Mouse (Mus musculus) hindbrain, embryonic 16.5 days (tissue): ENCODE data around the gene Isoc2a. TPM values are rescaled to one million over a fixed set of nuclear protein-coding genes. Genes with fewer than 3 reads are reported as not detected.

ENCODE experiments used
- ATAC-seq: fragments of 200-750 bp; cut with Nextera tagmentation; 2 replicates; pipeline ENCODE4 v1.8.0; 2017; ENCODE audit warnings: moderate TSS enrichment, moderate library complexity
- H3K27ac ChIP-seq: fragments of 300-500 bp; sonication (generic); 2 replicates; pipeline ENCODE4 v1.5.1; 2014; ENCODE audit warnings: low read depth, mild to moderate bottlenecking, control low read depth, low read length, moderate library complexity
- H3K27me3 ChIP-seq: fragments of 300-500 bp; sonication (generic); replicated peaks from 2 replicates; pipeline ENCODE4 v1.6.1; 2014; ENCODE audit warnings: low read length; ENCODE audit not compliant: control insufficient read depth, insufficient read depth
- H3K36me3 ChIP-seq: fragments of 300-500 bp; sonication (generic); 2 replicates; pipeline ENCODE4 v1.6.1; 2014; ENCODE audit warnings: mild to moderate bottlenecking, low read length, moderate library complexity, mixed read lengths; ENCODE audit not compliant: control insufficient read depth, insufficient read depth
- H3K4me1 ChIP-seq: fragments of 300-500 bp; sonication (generic); 2 replicates; pipeline ENCODE4 v1.6.1; 2014; ENCODE audit warnings: low read depth, low read length; ENCODE audit not compliant: control insufficient read depth, insufficient read depth
- H3K4me2 ChIP-seq: fragments of 300-500 bp; sonication (generic); 2 replicates; pipeline ENCODE4 v1.6.1; 2014; ENCODE audit warnings: mild to moderate bottlenecking, low read length, control low read depth, moderate library complexity
- H3K4me3 ChIP-seq: fragments of 300-500 bp; sonication (generic); 2 replicates; pipeline ENCODE4 v1.5.1; 2014; ENCODE audit warnings: mild to moderate bottlenecking, low read length, control low read depth, moderate library complexity
- H3K9ac ChIP-seq: fragments of 300-500 bp; sonication (generic); 2 replicates; pipeline ENCODE4 v1.6.1; 2014; ENCODE audit warnings: low read depth, mild to moderate bottlenecking, control low read depth, low read length, moderate library complexity
- H3K9me3 ChIP-seq: fragments of 300-500 bp; sonication (generic); 2 replicates; pipeline ENCODE4 v1.6.1; 2014; ENCODE audit warnings: mild to moderate bottlenecking, low read length, moderate library complexity; ENCODE audit not compliant: control insufficient read depth
- WGBS: fragments of 180-500 bp; shearing (Covaris S2); extraction: QIAGEN DNeasy Blood & Tissue Kit; methylation state at CpG from one replicate; pipeline ENCODE4 v1.1.7; 2014; 5-methylcytosine and 5-hydroxymethylcytosine counted together
- polyA plus RNA-seq: library from polyadenylated mRNA; unstranded; fragments of >200 nt; fragmentation: Nextera tagmentation; extraction: Ambion mirVana; gene quantifications from 2 replicates; pipeline ENCODE4 v1.2.1, GENCODE M21; 2015

Gene Isoc2a
- polyA plus RNA-seq, 1 experiment from 2014 or later = 0.93 TPM

DNA sequence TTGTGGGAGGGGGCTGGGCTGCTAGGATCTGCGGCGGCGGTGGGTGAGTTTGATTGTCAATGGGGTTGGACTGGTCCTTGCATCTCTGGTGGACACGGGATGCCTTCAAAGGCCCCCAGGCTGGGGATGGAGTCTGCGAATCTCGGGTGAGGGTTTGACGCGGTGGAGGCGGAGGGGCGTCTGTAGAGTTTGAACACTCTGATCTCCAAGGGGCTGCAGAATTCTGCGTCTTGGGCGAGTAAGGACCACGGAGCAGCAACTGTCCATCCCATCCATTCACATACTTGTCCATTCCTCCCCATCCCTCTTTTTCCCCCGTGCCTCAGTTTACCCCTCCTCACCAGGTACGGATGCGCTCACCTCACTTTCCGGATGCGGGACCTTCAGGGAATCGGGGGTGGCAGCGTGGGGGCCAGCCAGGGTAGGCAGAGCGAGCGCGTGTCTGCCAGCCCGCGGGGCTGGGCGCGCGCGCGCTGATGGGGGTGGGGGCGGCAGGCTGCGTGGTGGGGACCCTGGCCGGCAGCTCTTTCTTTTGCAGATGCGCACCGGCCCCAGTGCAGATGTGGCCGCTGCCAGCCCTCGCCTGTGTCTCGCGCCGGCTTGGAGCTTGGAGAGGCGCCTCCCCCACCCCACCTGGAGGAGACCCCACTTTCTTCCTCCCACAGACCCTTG lies 32.6 kb upstream of the Isoc2a start, which contains the start of gene Shisa7:
Gene Shisa7 (minus strand): TSS at position 452 of the 672 bp plus-strand sequence.
- no peaks in the 10 kb centered on the region for H3K27me3 ChIP-seq
- peak; percentile 77 for ATAC-seq

DNA sequence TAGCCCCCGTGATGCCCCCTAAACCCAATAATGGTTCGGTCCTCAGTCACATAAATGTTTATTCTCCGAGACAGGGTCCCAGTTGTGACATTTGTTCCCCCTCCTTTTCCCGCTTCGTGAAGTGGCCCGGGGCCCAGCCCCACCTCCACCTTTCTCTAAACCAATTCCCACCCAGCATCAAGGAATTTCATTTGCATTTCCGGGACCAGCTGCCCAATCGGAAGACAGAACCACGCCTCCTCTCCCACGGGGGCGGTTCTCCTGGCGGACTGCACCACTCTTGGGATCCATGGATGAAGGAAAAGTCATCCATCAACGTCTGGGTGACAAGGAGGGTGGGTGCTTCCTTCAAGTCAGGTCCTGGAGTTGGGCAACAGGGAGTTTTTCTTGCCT lies 32.0 kb upstream of the Isoc2a start:
- peak overlapping the region; percentile 86 for H3K27ac ChIP-seq
- H3K9me3 ChIP-seq = no peaks in the 10 kb centered on the region
- H3K36me3 ChIP-seq = no peaks in the 10 kb centered on the region
- peak overlapping the region; percentile 64 for H3K4me3 ChIP-seq
- WGBS = 1% methylated on average over 13 of the region's 13 CpGs
- H3K4me1 ChIP-seq = peaks cover 14% of the 10 kb centered on the region
- H3K9ac ChIP-seq = peak overlapping the region; percentile 68
- no peaks in the 10 kb centered on the region for H3K27me3 ChIP-seq
- H3K4me2 ChIP-seq = peak overlapping the region; percentile 72
- ATAC-seq = peak; percentile 86

More for the DNA sequence above, 32.6 kb upstream of the Isoc2a start, which contains the start of gene Shisa7:
- H3K4me2 ChIP-seq = peak within 1 kb of the TSS; percentile 72
- no peaks in the 10 kb centered on the region for H3K36me3 ChIP-seq
- H3K9ac ChIP-seq = peak within 1 kb of the TSS; percentile 68
- peaks cover 14% of the 10 kb centered on the region for H3K4me1 ChIP-seq
- no peaks in the 10 kb centered on the region for H3K9me3 ChIP-seq
- peak within 1 kb of the TSS; percentile 64 for H3K4me3 ChIP-seq
- WGBS = under 1% methylated on average over 41 of the region's 41 CpGs
- H3K27ac ChIP-seq = peak within 1 kb of the TSS; percentile 86

DNA sequence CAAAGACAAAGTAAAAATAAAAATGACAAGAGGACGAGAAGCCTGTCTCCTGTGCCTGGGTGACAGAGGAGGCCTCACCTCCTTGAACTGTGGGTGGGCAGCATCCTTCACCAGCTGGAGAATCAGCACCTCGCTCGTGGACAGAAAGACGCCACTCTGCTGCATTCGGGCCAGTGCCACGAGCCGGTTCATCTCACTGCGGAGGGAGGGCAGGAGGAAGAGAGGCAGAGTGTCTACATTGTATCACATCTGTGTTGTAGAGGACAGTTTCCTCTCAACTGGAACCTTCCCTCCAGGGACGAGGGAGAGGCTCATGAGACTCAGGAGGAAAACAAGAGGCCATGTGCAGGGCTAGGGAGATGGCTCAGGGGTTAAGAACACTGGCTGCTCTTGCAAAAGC lies 27.6 kb upstream of the Isoc2a start:
- no peaks in the 10 kb centered on the region for H3K36me3 ChIP-seq
- WGBS = 63% methylated on average over 9 of the region's 9 CpGs
- H3K4me3 ChIP-seq = no peak overlapping the region

DNA sequence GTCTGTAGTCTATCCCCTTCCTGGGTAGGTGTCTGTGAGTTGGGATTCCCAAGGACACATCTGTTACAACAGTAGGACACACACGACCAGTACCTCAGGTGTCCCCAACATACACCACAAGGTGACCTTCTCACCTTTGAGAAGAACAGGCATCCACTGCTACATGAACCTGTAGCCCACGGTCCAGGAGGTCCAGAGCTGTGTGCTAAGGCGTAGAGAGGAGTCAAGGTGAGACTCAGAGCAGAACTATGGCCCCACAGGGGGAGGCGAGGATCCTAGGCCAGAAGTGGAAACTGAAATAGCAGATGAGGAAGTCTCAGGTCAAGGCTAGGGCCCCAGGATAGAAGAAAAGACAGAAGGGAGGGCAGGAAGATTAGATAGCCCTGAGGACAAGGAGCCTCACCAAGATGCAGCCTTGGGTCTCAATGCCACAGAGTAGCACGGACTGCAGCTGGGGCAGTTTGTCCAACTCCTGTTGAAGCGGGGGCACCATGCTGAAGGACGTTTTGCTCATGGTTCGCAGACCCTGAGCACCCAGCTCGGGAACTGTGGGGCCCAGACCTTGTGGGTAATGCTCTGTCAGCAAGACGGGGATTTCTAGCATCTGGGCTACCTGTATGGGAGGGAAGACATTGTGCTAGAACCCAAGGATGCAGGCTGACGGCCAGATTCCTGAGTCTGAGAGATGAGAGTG lies 26.2 kb upstream of the Isoc2a start:
- 81% methylated on average over 11 of the region's 11 CpGs for WGBS
- Histone ChIP-seq H3K36me3 (no peaks in the 10 kb centered on the region), H3K27me3 (no peaks in the 10 kb centered on the region), H3K9ac (no peak overlapping the region), H3K9me3 (no peaks in the 10 kb centered on the region), H3K4me3 (no peak overlapping the region), H3K4me1 (no peaks in the 10 kb centered on the region), H3K4me2 (no peak overlapping the region), H3K27ac (no peak overlapping the region)
- ATAC-seq = no peak

More for the DNA sequence above, 27.6 kb upstream of the Isoc2a start:
- H3K4me1 ChIP-seq = peaks cover 2% of the 10 kb centered on the region; the same call in 1 of the 2 replicates
- H3K27ac ChIP-seq = no peak overlapping the region
- H3K9me3 ChIP-seq = no peaks in the 10 kb centered on the region
- no peak overlapping the region for H3K9ac ChIP-seq
- no peak overlapping the region for H3K4me2 ChIP-seq
- no peak for ATAC-seq
- H3K27me3 ChIP-seq = no peaks in the 10 kb centered on the region

DNA sequence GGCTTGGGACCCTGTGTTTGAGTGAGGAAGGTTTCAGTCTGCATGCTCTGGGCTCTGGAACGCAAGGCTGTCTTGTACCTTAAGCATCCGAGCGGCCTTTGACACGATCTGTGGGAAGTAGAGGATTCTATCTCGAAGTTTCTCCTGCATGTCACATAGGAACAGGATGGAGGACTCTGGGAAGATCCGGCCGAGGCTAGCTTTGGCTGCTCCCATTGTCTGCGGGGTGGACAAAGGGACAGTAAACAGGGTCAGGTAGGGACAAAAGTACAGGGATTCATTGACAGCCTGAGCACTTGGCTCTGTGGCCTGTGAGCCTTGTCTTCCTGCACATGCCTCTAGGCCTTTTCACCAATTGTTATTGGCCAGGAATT lies 25.7 kb upstream of the Isoc2a start:
- Histone ChIP-seq H3K27me3 (no peaks in the 10 kb centered on the region), H3K27ac (no peak overlapping the region), H3K36me3 (no peaks in the 10 kb centered on the region), H3K4me1 (no peaks in the 10 kb centered on the region), H3K9me3 (no peaks in the 10 kb centered on the region), H3K4me3 (no peak overlapping the region), H3K4me2 (no peak overlapping the region), H3K9ac (no peak overlapping the region)
- ATAC-seq = no peak
- 73% methylated on average over 8 of the region's 8 CpGs for WGBS

DNA sequence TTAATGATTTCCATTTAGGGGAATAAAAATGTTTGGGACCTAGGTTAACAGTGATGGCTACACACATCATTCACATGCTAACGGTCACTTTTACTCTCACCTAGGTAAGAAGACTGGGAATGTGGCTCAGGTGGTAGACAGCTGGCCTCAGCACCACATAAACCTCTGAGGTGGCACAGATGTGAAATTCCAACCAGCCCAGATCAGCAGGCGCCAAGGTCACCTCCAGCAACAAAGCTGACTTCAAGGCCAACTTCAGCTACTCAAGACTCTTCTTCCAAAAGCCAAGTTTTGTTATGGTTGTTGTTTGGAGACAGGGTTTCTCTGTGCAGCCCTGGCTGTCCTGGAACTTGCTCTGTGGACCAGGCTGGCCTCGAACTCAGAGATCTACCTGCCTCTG lies 23.3 kb upstream of the Isoc2a start:
- no peak overlapping the region for H3K9ac ChIP-seq
- no peak overlapping the region for H3K27ac ChIP-seq
- H3K27me3 ChIP-seq = no peaks in the 10 kb centered on the region
- no peaks in the 10 kb centered on the region for H3K36me3 ChIP-seq
- 92% methylated on average over 3 of the region's 3 CpGs for WGBS
- no peak overlapping the region for H3K4me3 ChIP-seq
- H3K4me2 ChIP-seq = no peak overlapping the region
- H3K9me3 ChIP-seq = no peaks in the 10 kb centered on the region
- ATAC-seq = no peak
- no peaks in the 10 kb centered on the region for H3K4me1 ChIP-seq

DNA sequence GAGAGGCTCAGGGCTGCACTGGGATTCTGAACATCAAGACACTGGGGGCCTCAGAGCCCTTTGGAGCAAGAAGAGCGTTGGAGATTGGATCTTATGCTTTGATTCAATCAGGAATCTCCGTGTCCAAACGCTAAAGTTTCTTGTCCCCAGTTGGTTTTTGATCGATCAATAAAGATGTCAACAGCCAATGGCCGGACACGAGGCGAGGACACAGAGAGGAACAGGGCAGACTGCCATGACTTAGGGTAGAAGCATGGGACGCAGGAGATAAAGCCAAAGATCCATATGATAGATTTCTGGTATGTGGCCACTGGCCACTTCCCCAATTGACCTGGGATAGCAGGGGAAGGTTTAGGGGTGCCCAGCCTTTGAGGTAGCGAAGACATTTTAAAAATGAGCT lies 20.4 kb upstream of the Isoc2a start:
- WGBS = 88% methylated on average over 9 of the region's 9 CpGs

DNA sequence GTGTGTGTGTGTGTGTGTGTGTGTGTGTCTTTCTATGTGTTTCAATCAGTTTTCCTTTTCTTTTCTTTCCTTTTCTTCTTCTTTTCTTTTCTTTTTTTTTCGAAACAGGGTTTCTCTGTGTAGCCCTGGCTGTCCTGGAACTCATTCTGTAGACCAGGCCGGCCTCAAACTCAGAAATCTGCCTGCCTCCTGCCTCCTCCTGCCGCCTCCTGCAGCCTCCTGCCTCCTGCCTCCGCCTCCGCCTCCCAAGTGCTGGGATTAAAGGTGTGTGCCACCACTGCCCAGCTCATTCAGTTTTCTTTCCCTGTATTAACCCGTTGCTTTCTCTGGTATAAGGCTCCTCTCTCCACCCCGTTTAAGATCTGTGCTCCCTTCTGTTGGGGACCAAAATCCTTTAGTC lies 19.6 kb upstream of the Isoc2a start:
- no peak for ATAC-seq
- Histone ChIP-seq H3K9ac (no peak overlapping the region), H3K4me2 (no peak overlapping the region), H3K4me1 (no peaks in the 10 kb centered on the region), H3K4me3 (no peak overlapping the region), H3K27ac (no peak overlapping the region), H3K27me3 (no peaks in the 10 kb centered on the region), H3K9me3 (no peaks in the 10 kb centered on the region), H3K36me3 (no peaks in the 10 kb centered on the region)
- WGBS = 69% methylated on average over 7 of the region's 7 CpGs

More for the DNA sequence above, 20.4 kb upstream of the Isoc2a start:
- no peak overlapping the region for H3K9ac ChIP-seq
- no peak overlapping the region for H3K27ac ChIP-seq
- H3K9me3 ChIP-seq = no peaks in the 10 kb centered on the region
- no peaks in the 10 kb centered on the region for H3K4me1 ChIP-seq
- H3K4me3 ChIP-seq = no peak overlapping the region
- H3K36me3 ChIP-seq = no peaks in the 10 kb centered on the region
- H3K27me3 ChIP-seq = no peaks in the 10 kb centered on the region
- no peak overlapping the region for H3K4me2 ChIP-seq
- ATAC-seq = no peak

DNA sequence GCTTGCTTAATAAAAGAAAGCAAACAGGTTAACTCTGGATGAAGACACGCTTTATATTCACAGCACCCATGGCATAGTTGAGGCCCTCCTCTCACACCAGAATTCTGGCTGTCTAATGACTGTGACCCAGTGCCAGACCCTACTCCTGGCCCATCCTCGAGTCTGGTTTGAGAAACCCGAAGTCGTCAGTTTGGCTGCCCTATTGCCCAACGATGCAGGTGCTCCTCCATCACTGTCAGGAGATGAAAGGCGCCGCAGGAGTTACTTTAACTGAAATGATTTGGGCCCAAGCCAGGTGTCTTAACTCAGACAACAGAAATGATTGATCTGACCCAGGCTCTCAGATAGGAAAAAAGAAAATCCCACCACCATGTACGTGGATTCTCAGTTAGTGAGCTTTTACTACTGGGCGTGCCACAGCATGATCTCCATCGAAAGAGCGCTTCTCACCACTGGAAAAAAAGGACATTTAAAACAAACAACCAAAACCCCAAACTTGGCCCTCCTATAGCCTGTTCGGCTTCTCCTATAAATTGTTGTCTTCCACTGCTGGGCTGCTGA lies 17.5 kb upstream of the Isoc2a start:
- Histone ChIP-seq H3K9me3 (no peaks in the 10 kb centered on the region), H3K4me3 (no peak overlapping the region), H3K4me1 (no peaks in the 10 kb centered on the region), H3K4me2 (no peak overlapping the region), H3K36me3 (no peaks in the 10 kb centered on the region), H3K27me3 (no peaks in the 10 kb centered on the region), H3K9ac (no peak overlapping the region), H3K27ac (no peak overlapping the region)
- ATAC-seq = no peak
- 73% methylated on average over 12 of the region's 12 CpGs for WGBS
